In the genomic region with DNA sequence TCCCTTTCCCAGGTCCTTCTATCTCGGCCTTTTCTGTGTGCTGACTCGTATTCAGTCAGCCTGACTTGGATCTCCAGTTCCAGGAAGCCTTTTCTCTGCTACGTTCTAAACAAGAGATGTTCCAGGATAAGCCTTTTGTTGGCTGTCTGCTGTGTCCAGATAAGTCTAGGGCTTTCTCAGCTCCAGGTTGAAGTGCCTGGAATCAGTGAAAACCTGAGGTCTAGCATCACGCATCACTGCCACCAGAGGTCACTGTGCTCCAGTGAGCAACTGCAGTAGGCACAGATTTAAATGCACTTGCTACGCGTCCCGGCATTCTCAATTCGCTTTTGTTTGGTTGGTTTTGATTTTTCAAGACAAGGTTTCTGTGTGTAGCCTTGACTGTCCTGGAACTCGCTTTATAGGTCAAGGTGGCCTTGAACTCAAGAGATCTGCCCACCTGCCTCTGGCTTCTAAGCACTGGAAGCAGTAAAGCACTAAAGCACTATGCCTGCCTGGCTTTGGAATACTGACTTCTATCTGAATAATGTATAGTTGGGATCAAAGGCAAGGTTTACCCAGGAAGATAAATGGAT, we compare ENCODE assay signal across 8 mouse cellular contexts. TPM values are rescaled to one million over a fixed set of nuclear protein-coding genes. Genes with fewer than 3 reads are reported as not detected.
A peak's percentile ranks its signal among the peaks of the same experiment; 100 is the strongest.
DNase-seq lines count a peak whose midpoint lies in the region; ATAC-seq lines count a peak whose summit lies in the region.

No protein-coding gene starts in this region.

- peaks cover 43% of the 10 kb centered on the region for H3K4me1 ChIP-seq in embryonic facial prominence, embryonic 10.5 days
- peaks cover 11% of the 10 kb centered on the region; the same call in 1 of the 2 replicates for H3K4me1 ChIP-seq in limb, embryonic 15.5 days
- peaks cover 5% of the 10 kb centered on the region for H3K4me1 ChIP-seq in midbrain, embryonic 16.5 days (ENCODE audit: control insufficient read depth, insufficient read depth, low read length)

- H3K27ac ChIP-seq in embryonic facial prominence, embryonic 10.5 days (replicated peaks): peak overlapping the region; percentile 99
- H3K27ac ChIP-seq in limb, embryonic 15.5 days: no peak overlapping the region
- H3K27ac ChIP-seq in midbrain, embryonic 16.5 days (ENCODE audit: low read length): no peak overlapping the region

- H3K36me3 ChIP-seq in embryonic facial prominence, embryonic 10.5 days (replicated peaks): no peaks in the 10 kb centered on the region
- H3K36me3 ChIP-seq in limb, embryonic 15.5 days: no peaks in the 10 kb centered on the region
- no peaks in the 10 kb centered on the region for H3K36me3 ChIP-seq in midbrain, embryonic 16.5 days (ENCODE audit: control insufficient read depth, insufficient read depth, low read length)

- H3K27me3 ChIP-seq in embryonic facial prominence, embryonic 10.5 days (replicated peaks; ENCODE audit: low read depth, poor library complexity, severe bottlenecking): no peaks in the 10 kb centered on the region
- no peaks in the 10 kb centered on the region for H3K27me3 ChIP-seq in limb, embryonic 15.5 days
- no peaks in the 10 kb centered on the region for H3K27me3 ChIP-seq in midbrain, embryonic 16.5 days (ENCODE audit: control insufficient read depth, insufficient read depth, low read depth, low read length)

- H3K4me2 ChIP-seq in limb, embryonic 15.5 days: peak overlapping the region; percentile 37
- H3K4me2 ChIP-seq in midbrain, embryonic 16.5 days (ENCODE audit: low read length): peak overlapping the region; percentile 26

- H3K4me3 ChIP-seq in embryonic facial prominence, embryonic 10.5 days: no peak overlapping the region
- no peak overlapping the region for H3K4me3 ChIP-seq in limb, embryonic 15.5 days
- H3K4me3 ChIP-seq in midbrain, embryonic 16.5 days (ENCODE audit: low read depth, low read length): no peak overlapping the region

- H3K9me3 ChIP-seq in embryonic facial prominence, embryonic 10.5 days: no peaks in the 10 kb centered on the region
- H3K9me3 ChIP-seq in limb, embryonic 15.5 days: no peaks in the 10 kb centered on the region
- no peaks in the 10 kb centered on the region for H3K9me3 ChIP-seq in midbrain, embryonic 16.5 days (replicated peaks; ENCODE audit: control insufficient read depth, low read length, poor library complexity, severe bottlenecking)

- DNase-seq in 3T3-L1 (ENCODE audit: low read depth, low spot score): peak; percentile 90
- DNase-seq in adrenal gland, adult 18-20 months (ENCODE audit: low spot score in 2 of 2): peak; percentile 67 to 68
- peak; percentile 84 for DNase-seq in embryonic facial prominence, embryonic 10.5 days (ENCODE audit: low spot score)
- DNase-seq in kidney, adult 8-10 months: peak; percentile 55 to 76
- DNase-seq in spleen, postnatal 4 days (ENCODE audit: low spot score in 2 of 2): peak; percentile 75 to 86

- H3K9ac ChIP-seq in limb, embryonic 15.5 days: no peak overlapping the region
- H3K9ac ChIP-seq in midbrain, embryonic 16.5 days (ENCODE audit: low read depth, low read length): no peak overlapping the region

- WGBS in embryonic facial prominence, embryonic 10.5 days: 25% methylated on average over 9 of the region's 9 CpGs
- 25% methylated on average over 9 of the region's 9 CpGs for WGBS in limb, embryonic 15.5 days
- WGBS in midbrain, embryonic 16.5 days: 18% methylated on average over 9 of the region's 9 CpGs

- ATAC-seq in granulocyte monocyte progenitor cell, adult 5-6 weeks (replicated peaks; ENCODE audit: poor library complexity, severe bottlenecking): peak; percentile 61
- no peak for ATAC-seq in limb, embryonic 15.5 days (ENCODE audit: insufficient number of reproducible peaks, low FRiP score, low TSS enrichment, low read depth)
- 0 out of 2 replicates have a peak, but pooled peaks have one; percentile 18 for ATAC-seq in midbrain, embryonic 16.5 days

RNA-seq across cellular contexts. Expression of gene Fignl1, which starts 3.2 kb away (rescaled TPM):
- 1 to 10 TPM; 1.3 TPM for total RNA-seq in adrenal gland, adult 18-20 months (2021)
- polyA plus RNA-seq in embryonic facial prominence, embryonic 10.5 days (2016; fragmentation: Nextera tagmentation; extraction: Ambion mirVana): 105 and 112 TPM in 2 replicates
- 43.8 and 51.2 TPM in 2 replicates for total RNA-seq in granulocyte monocyte progenitor cell, adult 5-6 weeks (2014; fragmentation: Nextera tagmentation)
- 93.0 and 100 TPM in 2 replicates for total RNA-seq in granulocyte monocyte progenitor cell, adult 5-6 weeks (2017)
- polyA plus RNA-seq in limb, embryonic 15.5 days (2015; fragmentation: Nextera tagmentation; extraction: Ambion mirVana): 41.8 and 43.2 TPM in 2 replicates
- polyA plus RNA-seq in midbrain, embryonic 16.5 days (2015; fragmentation: Nextera tagmentation; extraction: Ambion mirVana): 7.1 and 8.7 TPM in 2 replicates
